Mouse (Mus musculus) limb, embryonic 11.5 days (tissue): ENCODE results near the gene Mrpl52. TPM values are rescaled to one million over a fixed set of nuclear protein-coding genes. Genes with fewer than 3 reads are reported as not detected.

Source experiments
- ATAC-seq: fragments of 200-750 bp; cut with Nextera tagmentation; 2 replicates; pipeline ENCODE4 v1.8.0; 2017; ENCODE audit warnings: low read depth; ENCODE audit not compliant: insufficient number of reproducible peaks, low FRiP score, low TSS enrichment
- DNase-seq: peaks from one replicate; pipeline ENCODE4 v3.0.0-alpha.2; 2015; ENCODE audit warnings: low spot score
- H3K27ac ChIP-seq: fragments of 300-500 bp; sonication (generic); replicated peaks from 2 replicates; pipeline ENCODE4 v1.5.1; 2014; ENCODE audit warnings: low read depth, mild to moderate bottlenecking, low read length
- H3K27me3 ChIP-seq: fragments of 300-500 bp; sonication (generic); 2 replicates; pipeline ENCODE4 v1.6.1; 2014; ENCODE audit warnings: mild to moderate bottlenecking, low read length, mixed read lengths; ENCODE audit not compliant: control insufficient read depth, insufficient read depth
- H3K36me3 ChIP-seq: fragments of 300-500 bp; sonication (generic); 2 replicates; pipeline ENCODE4 v1.6.1; 2014; ENCODE audit warnings: mild to moderate bottlenecking, low read length, moderate library complexity, mixed read lengths; ENCODE audit not compliant: control insufficient read depth, insufficient read depth
- H3K4me1 ChIP-seq: fragments of 300-500 bp; sonication (generic); 2 replicates; pipeline ENCODE4 v1.6.1; 2014; ENCODE audit warnings: low read length, mixed read lengths; ENCODE audit not compliant: control insufficient read depth, insufficient read depth
- H3K4me2 ChIP-seq: fragments of 300-500 bp; sonication (generic); 2 replicates; pipeline ENCODE4 v1.6.1; 2014; ENCODE audit warnings: low read depth, mild to moderate bottlenecking, moderate library complexity; ENCODE audit not compliant: severe bottlenecking
- H3K4me3 ChIP-seq: fragments of 300-500 bp; sonication (generic); 2 replicates; pipeline ENCODE4 v1.5.1; 2014; ENCODE audit warnings: low read depth, low read length
- H3K9ac ChIP-seq: fragments of 300-500 bp; sonication (generic); 2 replicates; pipeline ENCODE4 v1.6.1; 2014; ENCODE audit warnings: mild to moderate bottlenecking, low read length
- H3K9me3 ChIP-seq: fragments of 300-500 bp; sonication (generic); 2 replicates; pipeline ENCODE4 v1.6.1; 2016; ENCODE audit warnings: low read length; ENCODE audit not compliant: control insufficient read depth
- WGBS: fragments of 180-500 bp; shearing (Covaris S2); extraction: QIAGEN DNeasy Blood & Tissue Kit; methylation state at CpG from one replicate; pipeline ENCODE4 v1.1.7; 2014; 5-methylcytosine and 5-hydroxymethylcytosine counted together
- polyA plus RNA-seq: library from polyadenylated mRNA; unstranded; fragments of >200 nt; fragmentation: Nextera tagmentation; extraction: Ambion mirVana; gene quantifications from 2 replicates; pipeline ENCODE4 v1.2.1, GENCODE M21; 2014

The Mrpl52 gene
- polyA plus RNA-seq, 1 experiment from 2014 or later, result 236 TPM

GRCm38 (mm10) chr14:54441365-54441764, 14.7 kb downstream of the Mrpl52 start:
- Histone ChIP-seq H3K27me3 (no peaks in the 10 kb centered on the region), H3K4me2 (no peak overlapping the region), H3K4me1 (peaks cover 19% of the 10 kb centered on the region), H3K4me3 (no peak overlapping the region), H3K27ac (no peak overlapping the region), H3K36me3 (peaks cover 13% of the 10 kb centered on the region), H3K9me3 (no peaks in the 10 kb centered on the region), H3K9ac (no peak overlapping the region)
- no peak for DNase-seq
- ATAC-seq, result no peak
- WGBS, result 83% methylated on average over 4 of the region's 4 CpGs

- 85% methylated on average over 3 of the region's 3 CpGs for WGBS
- peaks cover 19% of the 10 kb centered on the region for H3K4me1 ChIP-seq
- no peak overlapping the region for H3K9ac ChIP-seq
- DNase-seq (no peak), ATAC-seq (no peak)
- peaks cover 11% of the 10 kb centered on the region for H3K36me3 ChIP-seq
- H3K27me3 ChIP-seq, result no peaks in the 10 kb centered on the region
- no peaks in the 10 kb centered on the region for H3K9me3 ChIP-seq
- 0 out of 2 replicates have a peak overlapping the region, but pooled peaks have one; percentile 56 for H3K27ac ChIP-seq
- H3K4me2 ChIP-seq, result no peak overlapping the region
- no peak overlapping the region for H3K4me3 ChIP-seq
Measured at GRCm38 (mm10) chr14:54442548-54442947, 15.8 kb downstream of the Mrpl52 start.

GRCm38 (mm10) chr14:54443196-54443595, 16.5 kb downstream of the Mrpl52 start:
- Histone ChIP-seq H3K27me3 (no peaks in the 10 kb centered on the region), H3K4me2 (no peak overlapping the region), H3K4me3 (no peak overlapping the region), H3K27ac (peak overlapping the region; percentile 56), H3K36me3 (peaks cover 11% of the 10 kb centered on the region), H3K9me3 (no peaks in the 10 kb centered on the region), H3K9ac (peak overlapping the region; percentile 49), H3K4me1 (peaks cover 19% of the 10 kb centered on the region)
- peak; percentile 74 for ATAC-seq
- 2% methylated on average over 3 of the region's 3 CpGs for WGBS
- DNase-seq, result peak; percentile 75

GRCm38 (mm10) chr14:54443712-54444618, 17.3 kb downstream of the Mrpl52 start:
- peaks cover 7% of the 10 kb centered on the region for H3K36me3 ChIP-seq
- WGBS, result 55% methylated on average over 15 of the region's 15 CpGs
- no peak overlapping the region for H3K4me3 ChIP-seq
- H3K27me3 ChIP-seq, result no peaks in the 10 kb centered on the region
- H3K9ac ChIP-seq, result no peak overlapping the region
- no peaks in the 10 kb centered on the region for H3K9me3 ChIP-seq
- H3K4me2 ChIP-seq, result no peak overlapping the region
- ATAC-seq, result 0 out of 2 replicates have a peak, but pooled peaks have one; percentile 41
- DNase-seq, result peak; percentile 44
- peak overlapping the region; percentile 56 for H3K27ac ChIP-seq
- peaks cover 19% of the 10 kb centered on the region for H3K4me1 ChIP-seq

- 58% methylated on average over 3 of the region's 3 CpGs for WGBS
- Histone ChIP-seq H3K4me2 (no peak overlapping the region), H3K27ac (no peak overlapping the region), H3K36me3 (no peaks in the 10 kb centered on the region), H3K27me3 (no peaks in the 10 kb centered on the region), H3K4me3 (no peak overlapping the region), H3K9ac (no peak overlapping the region), H3K9me3 (no peaks in the 10 kb centered on the region), H3K4me1 (peaks cover 19% of the 10 kb centered on the region)
- DNase-seq (no peak), ATAC-seq (no peak)
Measured at GRCm38 (mm10) chr14:54445476-54445875, 18.8 kb downstream of the Mrpl52 start.

GRCm38 (mm10) chr14:54453566-54453965, 26.9 kb downstream of the Mrpl52 start:
- H3K4me3 ChIP-seq, result no peak overlapping the region
- H3K4me2 ChIP-seq, result no peak overlapping the region
- ATAC-seq, result no peak
- 93% methylated on average over 9 of the region's 9 CpGs for WGBS
- no peak overlapping the region for H3K9ac ChIP-seq
- no peak overlapping the region for H3K27ac ChIP-seq
- no peak for DNase-seq
- H3K36me3 ChIP-seq, result no peaks in the 10 kb centered on the region
- H3K9me3 ChIP-seq, result no peaks in the 10 kb centered on the region
- H3K4me1 ChIP-seq, result no peaks in the 10 kb centered on the region
- no peaks in the 10 kb centered on the region for H3K27me3 ChIP-seq

- 85% methylated on average over 11 of the region's 11 CpGs for WGBS
Measured at GRCm38 (mm10) chr14:54454669-54455528, 28.2 kb downstream of the Mrpl52 start.

GRCm38 (mm10) chr14:54457907-54458569, 31.3 kb downstream of the Mrpl52 start:
- ATAC-seq (no peak), DNase-seq (no peak)
- Histone ChIP-seq H3K4me3 (no peak overlapping the region), H3K4me1 (no peaks in the 10 kb centered on the region), H3K9me3 (no peaks in the 10 kb centered on the region), H3K4me2 (no peak overlapping the region), H3K27me3 (no peaks in the 10 kb centered on the region), H3K27ac (no peak overlapping the region), H3K36me3 (no peaks in the 10 kb centered on the region), H3K9ac (no peak overlapping the region)
- 90% methylated on average over 14 of the region's 14 CpGs for WGBS

More at GRCm38 (mm10) chr14:54454669-54455528, 28.2 kb downstream of the Mrpl52 start:
- DNase-seq (no peak), ATAC-seq (no peak)
- no peak overlapping the region for H3K4me2 ChIP-seq
- H3K27me3 ChIP-seq, result no peaks in the 10 kb centered on the region
- H3K4me1 ChIP-seq, result no peaks in the 10 kb centered on the region
- H3K9me3 ChIP-seq, result no peaks in the 10 kb centered on the region
- no peak overlapping the region for H3K4me3 ChIP-seq
- no peak overlapping the region for H3K9ac ChIP-seq
- no peaks in the 10 kb centered on the region for H3K36me3 ChIP-seq
- no peak overlapping the region for H3K27ac ChIP-seq
